Mouse (Mus musculus) cortical plate, adult 2 months (tissue): ENCODE data around the gene Fam104a. TPM values are rescaled to one million over a fixed set of nuclear protein-coding genes. Genes with fewer than 3 reads are reported as not detected.

Experiments
- H3K27ac ChIP-seq: fragments of 200-500 bp; 2 replicates; pipeline ENCODE4 v1.5.1; 2012; ENCODE audit warnings: low read length, control low read depth, inconsistent platforms; ENCODE audit not compliant: insufficient read depth
- H3K4me1 ChIP-seq: fragments of 200-500 bp; 2 replicates; pipeline ENCODE4 v1.6.1; 2011; ENCODE audit warnings: low read length; ENCODE audit not compliant: control insufficient read depth, insufficient read depth
- H3K4me3 ChIP-seq: fragments of 200-500 bp; 2 replicates; pipeline ENCODE4 v1.5.1; 2011; ENCODE audit warnings: mild to moderate bottlenecking, low read length, control low read depth; ENCODE audit not compliant: insufficient read depth
- CTCF ChIP-seq: fragments of 200-500 bp; IDR thresholded peaks from 2 replicates; pipeline ENCODE4 v1.5.1; 2011; ENCODE audit warnings: mild to moderate bottlenecking, control low read depth, low read length; ENCODE audit not compliant: insufficient read depth; ENCODE audit errors: extremely low read depth
- POLR2A ChIP-seq: fragments of 200-500 bp; IDR thresholded peaks from 2 replicates; pipeline ENCODE4 v1.6.1; 2011; ENCODE audit warnings: mild to moderate bottlenecking, low read length, control low read depth; ENCODE audit not compliant: insufficient read depth; ENCODE audit errors: extremely low read depth
- polyA plus RNA-seq: library from polyadenylated mRNA; depleted of rRNA; stranded (reverse); fragments of >200 nt; gene quantifications from 2 replicates; pipeline ENCODE4 v1.2.3, GENCODE M21; 2012

The Fam104a gene
- polyA plus RNA-seq, 1 experiment, result 28.6 TPM

- TF ChIP-seq POLR2A (no peak), CTCF (peak; percentile 41; the same call in 1 of the 2 replicates)
- H3K4me3 ChIP-seq, result no peak overlapping the region
- no peaks in the 10 kb centered on the region for H3K4me1 ChIP-seq
Observed at GRCm38 (mm10) chr11:113627785-113628184, 56.2 kb downstream of the Fam104a start.

DNA sequence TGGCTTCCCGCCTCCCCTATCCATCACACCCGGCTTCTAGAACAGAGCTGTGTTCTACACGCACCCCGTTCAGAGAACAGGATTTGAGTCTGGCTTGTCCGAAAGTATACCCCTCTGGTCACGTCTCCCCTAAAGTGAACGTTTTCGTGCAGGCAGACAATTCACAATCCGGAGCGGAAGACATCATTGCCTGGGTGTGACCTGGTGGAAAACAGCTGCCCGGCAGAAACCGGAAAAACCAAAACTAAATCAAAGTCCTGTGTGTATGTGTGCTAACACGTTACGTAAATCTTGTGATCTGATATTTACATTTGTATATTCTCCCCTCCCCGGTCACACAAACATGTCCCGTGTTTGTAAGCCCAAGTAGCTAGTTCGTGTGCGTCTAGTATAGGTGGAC is 58.5 kb downstream of the Fam104a start:
- TF ChIP-seq CTCF, result no peak
- TF ChIP-seq POLR2A, result no peak
- Histone ChIP-seq H3K27ac (no peak overlapping the region), H3K4me3 (no peak overlapping the region), H3K4me1 (no peaks in the 10 kb centered on the region)

More at GRCm38 (mm10) chr11:113627785-113628184, 56.2 kb downstream of the Fam104a start:
- H3K27ac ChIP-seq, result no peak overlapping the region

- H3K27ac ChIP-seq, result no peak overlapping the region
- TF ChIP-seq CTCF, result no peak
- no peak for TF ChIP-seq POLR2A
- H3K4me3 ChIP-seq, result peak overlapping the region; percentile 97; the same call in 1 of the 2 replicates
- no peaks in the 10 kb centered on the region for H3K4me1 ChIP-seq
Observed at GRCm38 (mm10) chr11:113622028-113622427, 61.9 kb downstream of the Fam104a start.

GRCm38 (mm10) chr11:113621001-113621400 is 63.0 kb downstream of the Fam104a start:
- no peak overlapping the region for H3K27ac ChIP-seq

DNA sequence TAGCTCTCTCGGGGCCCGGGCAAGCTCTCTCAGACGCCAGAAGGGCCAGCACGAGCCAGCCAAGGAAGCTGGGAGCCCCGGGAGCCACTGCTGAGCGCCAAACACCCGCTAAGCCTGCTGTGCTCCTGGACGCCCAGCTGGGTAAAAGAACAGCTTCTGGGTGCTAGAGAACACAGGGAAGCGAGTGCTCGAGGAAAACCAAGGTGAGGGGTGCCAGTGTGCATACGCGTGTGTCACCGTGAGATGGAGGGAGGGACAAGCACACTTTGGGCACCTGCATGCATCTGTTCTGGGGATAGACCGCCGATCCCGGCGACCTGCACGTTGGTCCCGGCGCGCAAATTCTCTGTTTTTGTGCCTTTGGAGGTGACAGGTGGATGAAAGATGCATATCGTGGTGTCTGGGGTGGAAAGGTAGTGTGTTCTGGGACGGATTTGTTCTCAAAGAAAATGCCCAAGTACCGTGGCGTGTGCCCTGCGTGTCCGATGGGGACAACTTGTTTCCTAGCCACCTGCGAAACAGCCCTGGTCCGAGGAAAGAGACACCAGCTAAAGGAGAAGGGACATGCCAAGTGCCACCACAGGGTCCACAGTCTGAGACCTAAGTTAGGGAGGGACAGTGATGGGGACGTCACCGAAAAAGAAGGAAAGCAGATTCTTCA is 64.4 kb downstream of the Fam104a start:
- H3K4me1 ChIP-seq, result no peaks in the 10 kb centered on the region
- peak overlapping the region; percentile 97 for H3K4me3 ChIP-seq
- no peak for TF ChIP-seq CTCF
- no peak for TF ChIP-seq POLR2A
- H3K27ac ChIP-seq, result 0 out of 2 replicates have a peak overlapping the region, but pooled peaks have one; percentile 42

More at GRCm38 (mm10) chr11:113621001-113621400, 63.0 kb downstream of the Fam104a start:
- Histone ChIP-seq H3K4me1 (no peaks in the 10 kb centered on the region), H3K4me3 (peak overlapping the region; percentile 97)
- no peak for TF ChIP-seq POLR2A
- TF ChIP-seq CTCF, result no peak

- no peak for TF ChIP-seq CTCF
- TF ChIP-seq POLR2A, result peak; percentile 42; the same call in 1 of the 2 replicates
- H3K4me3 ChIP-seq, result peak within 1 kb of the TSS; percentile 97
- H3K27ac ChIP-seq, result 0 out of 2 replicates have a peak within 1 kb of the TSS, but pooled peaks have one; percentile 42
- H3K4me1 ChIP-seq, result no peaks in the 10 kb centered on the region
Observed at GRCm38 (mm10) chr11:113618672-113619419, 65.1 kb downstream of the Fam104a start, which contains the start of gene Sstr2. TSS of gene Sstr2 (plus strand) at chr11:113619342.

DNA sequence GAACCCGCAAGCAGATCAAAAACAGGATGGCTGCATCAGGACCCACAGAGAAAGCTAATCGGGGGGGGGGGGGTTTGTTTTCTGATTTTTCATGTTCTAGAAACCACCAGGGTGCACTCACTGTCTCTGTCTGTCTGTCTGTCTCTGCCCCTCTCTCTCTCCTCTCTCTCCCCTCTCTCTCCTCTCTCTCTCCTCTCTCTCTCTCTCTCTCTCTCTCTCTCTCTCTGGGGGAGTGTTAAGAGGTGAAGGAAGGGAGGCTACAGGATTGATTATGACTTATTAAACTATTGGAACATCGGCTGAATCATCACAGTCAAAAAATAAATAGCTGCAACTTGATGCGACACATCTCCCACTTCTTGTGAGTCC is 65.7 kb downstream of the Fam104a start:
- no peak for TF ChIP-seq POLR2A
- TF ChIP-seq CTCF, result no peak
- Histone ChIP-seq H3K4me3 (peak overlapping the region; percentile 97; the same call in 1 of the 2 replicates), H3K4me1 (no peaks in the 10 kb centered on the region), H3K27ac (no peak overlapping the region)

- Histone ChIP-seq H3K4me1 (no peaks in the 10 kb centered on the region), H3K27ac (no peak overlapping the region), H3K4me3 (no peak overlapping the region)
- peak; percentile 24; the same call in 1 of the 2 replicates for TF ChIP-seq CTCF
- TF ChIP-seq POLR2A, result no peak
Observed at GRCm38 (mm10) chr11:113617132-113617911, 66.6 kb downstream of the Fam104a start.

- TF ChIP-seq POLR2A (no peak), CTCF (no peak)
- no peak overlapping the region for H3K4me3 ChIP-seq
- no peak overlapping the region for H3K27ac ChIP-seq
- H3K4me1 ChIP-seq, result 0 out of 2 replicates have a peak, but pooled peaks cover 3% of the 10 kb centered on the region
Observed at GRCm38 (mm10) chr11:113614476-113614875, 69.5 kb downstream of the Fam104a start.
